Mouse (Mus musculus): Measurements from ENCODE around the gene Inpp5a.

Gene Inpp5a

GRCm38 (mm10) chr7:139476700-139477099, 87.8 kb downstream of the Inpp5a start:
- DNase-seq (ENCODE audit: low spot score), result no peak

DNA sequence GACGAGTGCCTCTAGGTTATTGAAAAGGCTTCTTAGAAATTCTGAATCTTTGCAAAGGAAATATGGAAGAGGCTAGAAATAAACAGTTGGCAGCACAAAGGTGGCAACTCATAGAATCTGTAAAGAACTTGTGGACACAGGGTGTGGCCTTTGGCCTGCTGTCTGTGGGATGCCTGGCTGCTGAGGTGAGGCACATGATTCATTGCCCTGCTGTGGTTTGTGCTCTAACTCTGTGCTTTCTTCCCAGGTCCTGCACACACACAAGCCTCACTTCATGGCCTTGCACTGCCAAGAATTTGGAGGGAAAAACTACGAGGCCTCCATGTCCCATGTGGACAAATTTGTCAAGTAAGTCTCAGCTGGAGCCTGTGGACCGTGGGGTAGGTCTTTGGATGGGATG, 88.8 kb downstream of the Inpp5a start:
- no peak for DNase-seq (ENCODE audit: low spot score)

DNA sequence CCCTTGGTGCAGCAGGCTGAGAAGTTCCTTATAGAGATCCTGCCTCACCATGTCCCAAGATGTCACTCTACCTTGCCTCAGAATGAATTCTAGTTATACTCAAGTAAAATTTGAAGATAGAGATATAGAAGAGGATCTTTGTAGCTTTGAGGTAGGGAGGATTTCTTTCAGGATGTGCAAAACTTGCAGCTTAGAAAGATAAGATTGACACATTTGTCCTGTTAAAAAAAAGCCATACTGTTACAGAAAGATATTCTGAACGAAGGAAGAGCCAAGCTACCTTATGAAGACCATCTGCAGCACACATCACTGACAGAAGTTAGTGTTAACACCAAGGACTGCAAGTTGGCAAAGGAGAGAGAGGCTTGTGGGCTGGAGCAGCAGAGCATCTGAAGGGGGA, 90.2 kb downstream of the Inpp5a start:
- no peak for DNase-seq (ENCODE audit: low spot score)

- no peak for DNase-seq (ENCODE audit: low spot score)
Measured at GRCm38 (mm10) chr7:139479626-139480025, 90.7 kb downstream of the Inpp5a start.

DNA sequence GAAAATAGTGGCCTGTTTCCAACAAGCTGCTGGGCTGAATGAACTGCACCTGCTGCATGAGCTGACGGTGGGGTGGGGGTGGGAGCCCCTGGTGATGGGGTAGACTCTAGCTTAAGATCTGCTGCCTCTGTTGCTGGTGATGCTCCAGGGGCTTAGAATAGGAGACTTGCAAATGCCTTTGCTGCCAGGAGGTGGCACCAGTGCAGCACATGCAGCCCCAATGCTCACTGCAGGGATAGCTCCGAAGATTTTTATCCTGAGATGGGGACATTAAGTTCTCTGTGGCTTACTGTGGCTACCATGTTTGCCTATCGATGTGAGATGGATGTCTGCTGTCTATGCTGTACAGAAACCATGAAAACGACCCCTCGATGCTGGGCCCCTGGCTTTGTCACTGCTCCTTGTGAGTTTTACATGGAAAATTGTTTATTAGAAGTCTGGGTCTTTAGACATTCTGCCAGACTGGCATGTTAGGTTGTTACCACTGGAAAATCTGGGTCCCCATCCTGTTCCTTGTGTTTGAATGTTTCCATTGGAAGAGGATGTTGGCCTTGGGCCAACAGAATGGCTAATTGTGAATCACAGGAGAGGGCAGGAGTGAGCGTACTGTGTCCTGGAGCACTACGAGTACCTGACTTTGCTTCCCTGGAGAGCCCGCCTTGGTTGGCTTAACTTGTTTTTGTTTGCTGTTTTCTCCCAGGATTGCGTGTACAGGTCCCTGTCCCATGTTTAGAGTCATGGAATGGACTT, 95.5 kb downstream of the Inpp5a start:
- no peak for DNase-seq (ENCODE audit: low spot score)

DNA sequence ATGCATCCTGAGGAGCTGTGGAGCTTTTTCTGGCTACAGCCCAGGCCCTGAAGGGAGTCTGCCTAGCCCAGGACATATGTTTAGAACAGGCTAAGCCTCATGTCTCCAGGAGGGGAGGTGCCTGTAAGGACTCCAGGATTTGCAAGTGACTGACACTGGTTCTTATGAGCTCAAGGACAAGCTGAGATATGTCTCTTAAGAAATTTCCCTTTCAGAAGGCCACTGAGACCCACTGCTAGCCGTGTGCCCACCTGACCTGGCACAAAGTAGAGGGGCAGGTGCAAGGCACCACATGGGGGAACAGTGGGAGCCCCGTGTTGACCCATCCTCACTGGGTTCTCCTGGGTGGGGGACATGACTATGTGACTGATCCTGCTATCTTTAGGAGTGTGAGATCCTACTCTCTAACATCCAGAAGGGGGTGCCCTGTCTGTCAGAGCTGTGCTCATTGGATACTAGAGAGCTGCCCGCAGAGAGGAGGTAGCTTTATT, 100.9 kb downstream of the Inpp5a start:
- no peak for DNase-seq (ENCODE audit: low spot score)

GRCm38 (mm10) chr7:139492351-139492750, 103.4 kb downstream of the Inpp5a start:
- no peak for DNase-seq (ENCODE audit: low spot score)

DNA sequence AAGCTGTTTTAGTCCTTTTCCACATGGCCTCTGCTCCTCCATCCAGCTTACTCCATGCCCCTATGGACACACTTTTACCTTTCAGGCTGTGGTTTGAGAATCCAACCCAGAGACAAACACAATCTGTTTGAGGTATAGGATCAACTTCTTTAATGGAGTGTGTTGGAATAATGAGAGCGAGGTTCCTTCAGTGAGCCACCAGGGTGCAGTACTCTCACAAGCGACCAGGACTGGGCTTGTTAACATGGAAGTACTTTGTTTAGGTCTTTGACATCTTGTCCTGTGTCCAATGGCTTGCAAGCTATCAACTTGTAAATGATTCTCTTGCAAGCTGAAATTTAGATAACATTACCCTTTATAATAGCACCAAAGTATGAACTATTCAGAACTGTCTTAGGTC, 104.0 kb downstream of the Inpp5a start:
- no peak for DNase-seq (ENCODE audit: low spot score)

DNA sequence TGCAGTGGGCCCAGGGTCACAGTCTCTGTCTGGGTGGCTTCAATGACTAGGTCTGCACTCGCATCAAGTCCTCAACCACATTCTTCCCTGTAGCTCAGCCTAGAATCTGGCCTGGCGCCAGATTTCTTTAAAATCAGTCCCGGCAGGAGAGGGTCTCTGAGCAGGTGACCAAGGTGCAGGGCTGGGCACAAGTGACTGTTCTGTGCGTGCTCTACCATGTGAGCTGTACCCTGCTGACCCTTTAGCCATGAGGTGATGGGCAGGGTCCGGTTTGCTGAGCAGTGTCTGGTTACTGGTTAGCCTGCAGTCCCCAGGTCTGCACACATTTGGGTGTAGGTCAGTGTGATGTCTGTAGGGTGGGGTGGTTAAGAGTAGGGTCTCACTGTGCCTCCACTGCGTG, 106.9 kb downstream of the Inpp5a start:
- no peak for DNase-seq (ENCODE audit: low spot score)

DNA sequence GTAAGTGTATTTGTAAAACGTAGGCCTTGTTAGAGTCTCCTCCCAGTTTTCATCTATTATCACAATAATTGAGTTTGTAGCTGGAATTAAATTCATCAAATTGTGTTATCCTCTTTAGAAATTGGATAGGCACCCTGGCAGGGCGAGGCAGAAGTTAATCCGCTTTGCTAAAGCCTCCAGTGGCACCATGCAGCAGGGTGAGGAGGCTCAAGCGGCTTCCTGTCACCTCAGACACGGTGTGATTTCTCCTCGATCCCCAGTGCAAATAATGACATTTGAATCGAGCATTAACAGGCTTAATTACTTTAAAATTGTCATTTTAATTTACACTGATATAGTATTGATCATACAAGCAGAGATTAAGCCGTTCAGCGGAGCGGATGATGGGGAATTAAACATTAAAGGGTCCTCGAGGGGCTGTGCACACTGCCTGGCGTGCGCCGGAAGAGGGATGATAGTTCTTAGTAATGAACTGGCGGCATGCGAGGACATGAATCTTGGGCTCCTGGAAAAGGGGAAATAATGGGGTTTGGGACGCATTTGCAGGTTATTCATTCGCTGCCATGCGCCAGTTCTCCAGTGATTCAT, 109.2 kb downstream of the Inpp5a start:
- no peak for DNase-seq (ENCODE audit: low spot score)

DNA sequence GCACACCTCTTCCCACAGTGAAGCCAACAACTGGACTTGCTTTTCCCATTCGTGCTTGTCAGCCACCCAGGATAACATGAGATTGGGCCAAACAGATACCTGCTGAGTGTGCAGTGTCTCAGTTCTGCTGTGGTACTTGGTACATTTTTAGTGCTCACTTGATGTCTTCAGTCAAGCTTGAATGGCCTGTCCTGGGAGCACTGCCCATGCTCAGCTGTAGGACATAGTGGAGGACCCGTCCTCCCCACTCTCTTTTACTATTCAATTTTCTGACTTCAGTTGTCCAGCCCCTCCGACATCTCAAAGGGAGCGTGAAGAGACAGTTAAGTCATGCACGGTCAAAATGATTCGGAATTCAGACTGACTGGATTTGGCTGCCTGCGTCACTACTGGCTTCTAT, 115.2 kb downstream of the Inpp5a start:
- no peak for DNase-seq (ENCODE audit: low spot score)

DNA sequence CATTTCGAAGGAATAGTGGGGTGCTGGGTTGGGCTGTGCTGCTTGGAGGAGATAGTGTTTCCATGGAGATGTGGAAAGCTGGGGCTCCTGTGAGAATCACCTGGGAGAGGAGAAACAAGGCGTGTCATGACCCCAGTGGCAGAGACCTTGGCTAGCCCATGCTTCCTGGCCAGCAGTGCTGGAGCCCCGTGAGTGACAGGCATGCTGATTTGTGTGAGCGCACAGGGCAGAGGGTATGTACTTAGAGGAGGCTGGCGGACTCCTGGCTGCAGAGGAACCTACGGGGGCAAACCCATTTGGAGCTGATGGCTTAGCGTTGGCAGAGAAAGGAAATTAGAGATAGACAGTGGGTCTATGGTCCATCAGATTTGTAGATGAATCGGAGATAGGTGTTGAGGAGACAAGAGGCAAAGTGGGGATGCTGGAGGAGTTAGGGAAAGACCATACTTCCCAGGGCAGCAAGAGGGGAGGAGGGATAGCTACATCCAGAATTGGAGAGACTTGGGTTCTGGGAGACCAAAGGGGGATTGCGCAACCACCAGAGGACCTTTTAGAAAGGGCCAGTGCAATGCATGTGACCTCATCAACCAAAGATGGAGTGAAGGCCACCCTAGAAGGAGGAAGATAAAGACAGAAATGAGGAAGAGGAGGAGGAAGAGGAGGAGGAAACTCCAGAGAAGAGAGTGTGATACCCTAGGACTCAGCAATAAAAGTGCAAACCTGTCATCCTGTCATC, 117.9 kb downstream of the Inpp5a start:
- DNase-seq (ENCODE audit: low spot score), result no peak

- no peak for DNase-seq (ENCODE audit: low spot score)
Measured at GRCm38 (mm10) chr7:139508938-139509337, 120.0 kb downstream of the Inpp5a start.

DNA sequence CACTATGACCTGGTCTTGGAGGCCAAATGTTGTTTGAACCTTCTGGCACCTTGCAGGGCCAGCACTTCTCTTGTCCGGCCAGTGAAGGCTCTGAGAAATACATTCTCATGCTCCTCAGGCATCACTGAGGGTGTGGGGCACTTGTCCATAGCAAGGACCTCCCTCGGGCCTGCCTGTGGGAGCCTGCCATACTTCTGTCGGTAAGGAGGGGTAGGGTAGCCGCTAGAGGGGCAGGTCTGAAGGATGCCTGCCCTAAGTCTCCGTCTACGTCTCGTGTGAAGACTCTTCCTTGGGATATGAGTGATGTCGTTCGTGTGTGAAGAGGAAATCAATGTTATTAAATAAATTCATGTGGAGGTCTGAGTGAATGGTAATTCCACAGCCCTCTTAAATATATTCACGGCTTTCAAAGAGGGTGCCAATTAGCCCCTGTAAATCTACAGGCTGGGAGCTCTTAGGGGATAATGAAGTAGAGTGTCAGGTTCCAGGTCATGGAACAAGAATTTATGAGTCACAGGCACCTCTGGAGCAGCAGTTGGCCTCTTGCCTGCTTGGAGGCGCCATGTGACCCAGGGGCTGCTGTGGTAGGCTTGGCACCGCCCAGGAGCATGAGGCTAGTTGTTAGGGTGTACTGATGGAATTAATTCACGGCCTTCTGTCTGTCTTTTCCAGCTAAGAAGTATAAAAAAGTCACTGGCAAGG, 127.2 kb downstream of the Inpp5a start:
- DNase-seq (ENCODE audit: low spot score), result no peak

DNA sequence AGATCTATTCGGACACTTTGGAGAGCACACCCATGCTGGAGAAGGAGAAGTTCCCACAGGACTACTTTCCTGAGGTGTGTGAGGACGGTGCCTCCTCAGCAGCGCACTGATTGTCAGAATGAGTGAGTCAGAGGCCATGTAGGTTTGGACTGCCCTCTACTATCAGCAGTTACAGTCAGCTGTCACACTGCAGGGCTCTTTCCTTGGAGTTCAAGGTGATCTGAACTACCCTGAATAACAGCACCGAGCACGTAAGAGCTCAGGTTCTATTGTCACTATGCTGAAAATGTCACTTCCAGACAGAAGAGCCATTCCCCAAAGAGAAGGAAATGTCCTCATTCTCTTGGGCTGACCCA, 127.7 kb downstream of the Inpp5a start:
- no peak for DNase-seq (ENCODE audit: low spot score)

- no peak for DNase-seq (ENCODE audit: low spot score)
Measured at GRCm38 (mm10) chr7:139518352-139518751, 129.4 kb downstream of the Inpp5a start.

GRCm38 (mm10) chr7:139528309-139529076, 139.6 kb downstream of the Inpp5a start:
- DNase-seq (ENCODE audit: low spot score), result no peak

- DNase-seq (ENCODE audit: low spot score), result no peak
Measured at GRCm38 (mm10) chr7:139529208-139529607, 140.3 kb downstream of the Inpp5a start.

- no peak for DNase-seq (ENCODE audit: low spot score)
Measured at GRCm38 (mm10) chr7:139530591-139531427, 141.9 kb downstream of the Inpp5a start.

DNA sequence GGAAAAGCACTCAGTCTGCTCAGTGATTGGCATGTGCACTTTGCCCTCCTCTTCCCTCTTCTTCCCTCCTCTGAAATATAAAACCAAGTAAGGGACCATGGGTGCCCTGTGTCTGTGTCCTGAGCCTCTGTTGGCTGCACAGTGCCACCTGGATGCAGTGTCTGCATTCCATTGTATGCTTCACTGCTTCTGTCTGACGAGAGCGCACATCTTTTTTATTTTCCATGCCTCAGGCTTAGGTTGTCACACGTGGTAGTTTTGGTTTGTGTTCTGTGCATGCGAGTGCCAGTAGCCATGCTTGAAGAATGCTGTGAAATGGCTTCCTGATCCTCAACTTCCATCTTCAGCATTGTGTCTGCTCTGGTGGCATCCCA, 142.5 kb downstream of the Inpp5a start:
- no peak for DNase-seq (ENCODE audit: low spot score)

DNA sequence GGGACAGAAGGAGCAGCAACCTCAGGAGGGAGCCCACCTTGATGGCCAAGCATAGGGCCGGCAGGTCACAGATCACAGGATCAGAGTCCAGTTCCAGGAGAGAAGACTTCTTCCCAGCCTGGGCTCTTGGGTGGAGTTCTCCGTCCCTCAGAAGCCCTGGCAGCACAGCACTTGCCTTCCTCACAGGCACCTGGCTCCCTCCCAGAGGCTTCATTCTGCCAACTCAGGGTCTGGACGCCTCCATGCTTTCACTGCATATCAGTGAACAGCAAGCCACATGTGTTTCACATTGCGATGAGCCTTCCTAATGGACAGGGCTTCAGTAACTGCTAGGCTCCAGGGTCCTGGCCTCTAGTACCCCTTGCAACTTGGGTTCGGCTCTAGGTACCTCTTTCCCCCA, 147.4 kb downstream of the Inpp5a start:
- DNase-seq (ENCODE audit: low spot score), result no peak

Measured in ovary, postnatal 10 days (tissue).